Mouse (Mus musculus) ES-E14 (cell line): Measurements from ENCODE around the gene Cacng2.

Experiments used
- CHD2 ChIP-seq: IDR thresholded peaks from 2 replicates; pipeline ENCODE4 v1.6.1; 2014; ENCODE audit warnings: mild to moderate bottlenecking, low read depth, low read length, inconsistent platforms
- MAFK ChIP-seq: IDR thresholded peaks from 2 replicates; pipeline ENCODE4 v1.6.1; 2014; ENCODE audit warnings: mild to moderate bottlenecking, low read depth, low read length, inconsistent platforms; ENCODE audit not compliant: insufficient read depth
- ZC3H11A ChIP-seq: IDR thresholded peaks from 2 replicates; pipeline ENCODE4 v1.6.1; 2012; ENCODE audit warnings: low read depth, mild to moderate bottlenecking, inconsistent platforms, low read length, borderline replicate concordance

GRCm38 (mm10) chr15:78133389-78133788, 13.6 kb upstream of the Cacng2 start:
- no peak for TF ChIP-seq CHD2
- no peak for TF ChIP-seq MAFK
- TF ChIP-seq ZC3H11A = no peak
